Mouse (Mus musculus) C2C12 (cell line): Measurements from ENCODE around the gene Vill. TPM values are rescaled to one million over a fixed set of nuclear protein-coding genes. Genes with fewer than 3 reads are reported as not detected.

Experiments
- H3K27me3 ChIP-seq: one replicate; pipeline ENCODE4 v1.6.1; 2011; ENCODE audit not compliant: control insufficient read depth, insufficient read depth, insufficient read length
- H3K36me3 ChIP-seq: one replicate; pipeline ENCODE4 v1.6.1; 2011; ENCODE audit not compliant: control insufficient read depth, insufficient read depth
- H3K4me3 ChIP-seq: one replicate; pipeline ENCODE4 v1.5.1; 2011; ENCODE audit warnings: mild to moderate bottlenecking, control low read depth; ENCODE audit not compliant: poor library complexity, insufficient read depth, severe bottlenecking
- H3K79me2 ChIP-seq: one replicate; pipeline ENCODE4 v1.6.1; 2011; ENCODE audit not compliant: control insufficient read depth, insufficient read depth
- H3K79me3 ChIP-seq: one replicate; pipeline ENCODE4 v1.6.1; 2011; ENCODE audit warnings: low read depth, control low read depth
- H3ac ChIP-seq: one replicate; pipeline ENCODE3; 2011; ENCODE audit warnings: low read depth; ENCODE audit not compliant: control insufficient read depth, insufficient read length
- CEBPB ChIP-seq: IDR thresholded peaks from one replicate; pipeline ENCODE4 v1.6.1; 2011; ENCODE audit warnings: low read depth, mild to moderate bottlenecking, control low read depth, moderate library complexity
- CTCF ChIP-seq: IDR thresholded peaks from one replicate; pipeline ENCODE4 v1.5.1; 2011; ENCODE audit not compliant: control insufficient read depth, insufficient read depth, insufficient read length
- FOSL1 ChIP-seq: IDR thresholded peaks from one replicate; pipeline ENCODE4 v1.8.0; 2011; ENCODE audit warnings: mild to moderate bottlenecking, low read length; ENCODE audit not compliant: poor library complexity, insufficient read depth, severe bottlenecking
- MAX ChIP-seq: IDR thresholded peaks from one replicate; pipeline ENCODE4 v1.6.1; 2011; ENCODE audit warnings: mild to moderate bottlenecking, control low read depth
- MYOD1 ChIP-seq: IDR thresholded peaks from one replicate; pipeline ENCODE4 v1.6.1; 2011; ENCODE audit warnings: low read depth; ENCODE audit not compliant: control insufficient read depth, insufficient read length
- MYOG ChIP-seq: IDR thresholded peaks from one replicate; pipeline ENCODE4 v1.6.1; 2011; ENCODE audit not compliant: control insufficient read depth, insufficient read length; ENCODE audit errors: extremely low read depth
- USF1 ChIP-seq: IDR thresholded peaks from one replicate; pipeline ENCODE4 v1.6.1; 2011; ENCODE audit warnings: low read depth, mild to moderate bottlenecking, control low read depth, moderate library complexity
- polyA plus RNA-seq: library from polyadenylated mRNA; unstranded; fragments of >200 nt; fragmentation: generic; extraction: Trizol; gene quantifications from one replicate; pipeline ENCODE4 v1.2.1, GENCODE M21; 2012; ENCODE audit warnings: missing spikeins

The Vill gene
- polyA plus RNA-seq, 1 experiment, result 0.96 TPM

GRCm38 (mm10) chr9:119058245-119058644 is 5.7 kb downstream of the Vill start:
- no peaks in the 10 kb centered on the region for H3K27me3 ChIP-seq
- TF ChIP-seq MYOD1 (no peak), CEBPB (no peak), FOSL1 (no peak), MAX (no peak), MYOG (no peak), USF1 (no peak), CTCF (no peak)
- no peaks in the 10 kb centered on the region for H3K79me3 ChIP-seq
- H3K4me3 ChIP-seq, result no peak overlapping the region
- H3K36me3 ChIP-seq, result no peaks in the 10 kb centered on the region
- H3ac ChIP-seq, result no peak overlapping the region
- no peaks in the 10 kb centered on the region for H3K79me2 ChIP-seq

- Histone ChIP-seq H3K27me3 (peaks cover 5% of the 10 kb centered on the region), H3K79me3 (no peaks in the 10 kb centered on the region), H3ac (no peak overlapping the region), H3K4me3 (no peak overlapping the region), H3K36me3 (no peaks in the 10 kb centered on the region), H3K79me2 (no peaks in the 10 kb centered on the region)
- no peak for TF ChIP-seq MYOD1
- TF ChIP-seq CTCF, result no peak
- TF ChIP-seq CEBPB, result no peak
- no peak for TF ChIP-seq FOSL1
- TF ChIP-seq MYOG, result no peak
- TF ChIP-seq USF1, result no peak
- no peak for TF ChIP-seq MAX
Measured at GRCm38 (mm10) chr9:119060701-119061100, 8.1 kb downstream of the Vill start.

- H3K79me2 ChIP-seq, result no peaks in the 10 kb centered on the region
- no peak overlapping the region for H3K4me3 ChIP-seq
- peaks cover 9% of the 10 kb centered on the region for H3K27me3 ChIP-seq
- H3ac ChIP-seq, result no peak overlapping the region
- TF ChIP-seq MYOG, result no peak
- no peak for TF ChIP-seq MYOD1
- TF ChIP-seq USF1, result no peak
- TF ChIP-seq FOSL1, result no peak
- TF ChIP-seq MAX, result no peak
- TF ChIP-seq CEBPB, result no peak
- TF ChIP-seq CTCF, result no peak
- H3K36me3 ChIP-seq, result no peaks in the 10 kb centered on the region
- H3K79me3 ChIP-seq, result no peaks in the 10 kb centered on the region
Measured at GRCm38 (mm10) chr9:119063036-119063644, 10.6 kb downstream of the Vill start.

GRCm38 (mm10) chr9:119064296-119064695 is 11.7 kb downstream of the Vill start:
- TF ChIP-seq FOSL1 (no peak), USF1 (no peak), CTCF (no peak), MYOG (no peak), CEBPB (no peak), MYOD1 (no peak), MAX (no peak)
- Histone ChIP-seq H3K36me3 (no peaks in the 10 kb centered on the region), H3K79me2 (no peaks in the 10 kb centered on the region), H3K27me3 (peaks cover 9% of the 10 kb centered on the region), H3K4me3 (no peak overlapping the region), H3ac (no peak overlapping the region), H3K79me3 (no peaks in the 10 kb centered on the region)

- TF ChIP-seq FOSL1, result no peak
- TF ChIP-seq CTCF, result peak; percentile 91
- peaks cover 9% of the 10 kb centered on the region for H3K27me3 ChIP-seq
Measured at GRCm38 (mm10) chr9:119067601-119068000, 15.0 kb downstream of the Vill start.

GRCm38 (mm10) chr9:119068266-119068665 is 15.7 kb downstream of the Vill start:
- H3K79me3 ChIP-seq, result no peaks in the 10 kb centered on the region
- no peak overlapping the region for H3K4me3 ChIP-seq
- H3ac ChIP-seq, result no peak overlapping the region
- TF ChIP-seq MYOG (no peak), USF1 (no peak), CTCF (no peak), FOSL1 (no peak), MYOD1 (no peak), CEBPB (no peak), MAX (no peak)
- no peaks in the 10 kb centered on the region for H3K79me2 ChIP-seq
- H3K27me3 ChIP-seq, result peaks cover 9% of the 10 kb centered on the region
- H3K36me3 ChIP-seq, result no peaks in the 10 kb centered on the region

More at GRCm38 (mm10) chr9:119067601-119068000, 15.0 kb downstream of the Vill start:
- H3K79me3 ChIP-seq, result no peaks in the 10 kb centered on the region
- H3K36me3 ChIP-seq, result no peaks in the 10 kb centered on the region
- H3ac ChIP-seq, result no peak overlapping the region
- H3K4me3 ChIP-seq, result no peak overlapping the region
- H3K79me2 ChIP-seq, result no peaks in the 10 kb centered on the region
